Mouse (Mus musculus) erythroblast, embryonic 14.5 days (primary cell): ENCODE results near the gene Pard3. TPM values are rescaled to one million over a fixed set of nuclear protein-coding genes. Genes with fewer than 3 reads are reported as not detected.

Source experiments
- H3K27me3 ChIP-seq: 2 replicates; pipeline ENCODE4 v1.6.1; 2012; ENCODE audit warnings: inconsistent platforms; ENCODE audit not compliant: control insufficient read depth
- H3K36me3 ChIP-seq: 2 replicates; pipeline ENCODE4 v1.6.1; 2012; ENCODE audit warnings: mild to moderate bottlenecking, inconsistent platforms; ENCODE audit not compliant: control insufficient read depth
- H3K4me1 ChIP-seq: 2 replicates; pipeline ENCODE4 v1.6.1; 2012; ENCODE audit warnings: inconsistent platforms; ENCODE audit not compliant: control insufficient read depth
- H3K4me3 ChIP-seq: replicated peaks from 2 replicates; pipeline ENCODE3; 2012; ENCODE audit warnings: moderate library complexity, mild to moderate bottlenecking, inconsistent platforms
- H3K9me3 ChIP-seq: 2 replicates; pipeline ENCODE4 v1.6.1; 2012; ENCODE audit warnings: low read length, inconsistent platforms, mixed read lengths; ENCODE audit not compliant: control insufficient read depth
- GATA1 ChIP-seq: IDR thresholded peaks from 2 replicates; pipeline ENCODE4 v1.6.1; 2012; ENCODE audit warnings: low read length, inconsistent platforms, mixed read lengths
- TAL1 ChIP-seq: IDR thresholded peaks from 3 replicates; pipeline ENCODE4 v1.6.1; 2012; ENCODE audit warnings: low read length, inconsistent platforms, mixed read lengths
- polyA plus RNA-seq: library from polyadenylated mRNA; stranded (reverse); fragments of >175 nt; gene quantifications from 2 replicates; pipeline ENCODE4 v1.2.3, GENCODE M21; 2012

The Pard3 gene
- polyA plus RNA-seq, 1 experiment = 0.02 TPM

DNA sequence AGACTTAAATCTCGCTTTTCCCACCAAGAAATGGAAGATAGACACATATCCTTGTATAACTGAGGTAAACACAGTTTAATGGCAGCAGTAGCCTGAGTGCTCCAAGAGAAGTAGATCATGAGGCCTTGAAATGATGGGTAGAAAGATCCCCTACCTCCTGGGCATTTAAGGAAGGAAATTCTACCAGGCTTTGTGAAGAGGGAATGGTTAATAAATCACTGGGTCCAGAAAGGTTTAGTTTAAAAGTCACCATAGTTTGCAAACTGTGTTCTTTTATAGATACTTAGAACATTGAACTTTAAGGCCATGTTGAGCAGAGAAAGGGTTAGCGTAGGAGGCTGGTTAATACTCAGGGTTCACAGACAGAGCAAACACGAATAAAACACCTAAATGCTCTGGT lies 187.8 kb downstream of the Pard3 start:
- no peaks in the 10 kb centered on the region for H3K27me3 ChIP-seq
- no peak overlapping the region for H3K4me3 ChIP-seq
- H3K4me1 ChIP-seq = no peaks in the 10 kb centered on the region
- TF ChIP-seq TAL1 (no peak), GATA1 (no peak)
- no peaks in the 10 kb centered on the region for H3K36me3 ChIP-seq
- H3K9me3 ChIP-seq = no peaks in the 10 kb centered on the region

GRCm38 (mm10) chr8:127251985-127252384 lies 188.3 kb downstream of the Pard3 start:
- Histone ChIP-seq H3K9me3 (no peaks in the 10 kb centered on the region), H3K27me3 (no peaks in the 10 kb centered on the region), H3K36me3 (no peaks in the 10 kb centered on the region), H3K4me1 (no peaks in the 10 kb centered on the region), H3K4me3 (no peak overlapping the region)
- TF ChIP-seq TAL1 (no peak), GATA1 (no peak)

DNA sequence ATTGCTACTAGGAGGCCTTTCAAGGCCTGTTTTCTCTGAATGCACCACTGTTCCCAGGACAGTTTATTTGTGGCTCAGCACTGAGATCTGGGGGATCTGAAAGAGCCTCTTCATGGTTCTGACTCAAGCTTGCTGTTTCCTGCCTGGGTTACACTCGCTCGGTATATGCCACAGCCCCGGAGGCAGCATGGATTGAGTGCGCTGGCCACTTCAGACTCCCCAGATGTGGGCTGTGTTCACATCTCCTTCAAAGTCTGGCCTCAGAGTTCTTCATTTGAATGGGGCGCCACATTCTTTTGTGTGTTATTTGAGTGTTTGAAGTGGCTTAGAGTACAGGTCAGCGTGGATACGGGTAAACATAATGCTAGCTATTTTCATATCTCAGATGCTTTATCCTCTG lies 190.9 kb downstream of the Pard3 start:
- Histone ChIP-seq H3K9me3 (no peaks in the 10 kb centered on the region), H3K36me3 (no peaks in the 10 kb centered on the region), H3K27me3 (no peaks in the 10 kb centered on the region), H3K4me1 (no peaks in the 10 kb centered on the region), H3K4me3 (no peak overlapping the region)
- no peak for TF ChIP-seq TAL1
- no peak for TF ChIP-seq GATA1

- Histone ChIP-seq H3K4me3 (no peak overlapping the region), H3K27me3 (no peaks in the 10 kb centered on the region), H3K4me1 (no peaks in the 10 kb centered on the region), H3K9me3 (no peaks in the 10 kb centered on the region), H3K36me3 (no peaks in the 10 kb centered on the region)
- TF ChIP-seq GATA1 (no peak), TAL1 (no peak)
Observed at GRCm38 (mm10) chr8:127257086-127257485, 193.4 kb downstream of the Pard3 start.

GRCm38 (mm10) chr8:127261051-127261450 lies 197.4 kb downstream of the Pard3 start:
- Histone ChIP-seq H3K36me3 (no peaks in the 10 kb centered on the region), H3K27me3 (no peaks in the 10 kb centered on the region)
- TF ChIP-seq TAL1 = no peak
- no peak for TF ChIP-seq GATA1

GRCm38 (mm10) chr8:127262026-127262425 lies 198.3 kb downstream of the Pard3 start:
- TF ChIP-seq GATA1 (no peak), TAL1 (no peak)
- H3K9me3 ChIP-seq = no peaks in the 10 kb centered on the region

More at GRCm38 (mm10) chr8:127261051-127261450, 197.4 kb downstream of the Pard3 start:
- Histone ChIP-seq H3K9me3 (no peaks in the 10 kb centered on the region), H3K4me1 (no peaks in the 10 kb centered on the region), H3K4me3 (no peak overlapping the region)

GRCm38 (mm10) chr8:127262436-127262835 lies 198.7 kb downstream of the Pard3 start:
- TF ChIP-seq TAL1 (no peak), GATA1 (no peak)
- no peaks in the 10 kb centered on the region for H3K27me3 ChIP-seq
- H3K4me1 ChIP-seq = no peaks in the 10 kb centered on the region
- H3K4me3 ChIP-seq = no peak overlapping the region
- no peaks in the 10 kb centered on the region for H3K9me3 ChIP-seq
- H3K36me3 ChIP-seq = no peaks in the 10 kb centered on the region

More at GRCm38 (mm10) chr8:127262026-127262425, 198.3 kb downstream of the Pard3 start:
- no peaks in the 10 kb centered on the region for H3K4me1 ChIP-seq
- no peak overlapping the region for H3K4me3 ChIP-seq
- no peaks in the 10 kb centered on the region for H3K27me3 ChIP-seq
- no peaks in the 10 kb centered on the region for H3K36me3 ChIP-seq

DNA sequence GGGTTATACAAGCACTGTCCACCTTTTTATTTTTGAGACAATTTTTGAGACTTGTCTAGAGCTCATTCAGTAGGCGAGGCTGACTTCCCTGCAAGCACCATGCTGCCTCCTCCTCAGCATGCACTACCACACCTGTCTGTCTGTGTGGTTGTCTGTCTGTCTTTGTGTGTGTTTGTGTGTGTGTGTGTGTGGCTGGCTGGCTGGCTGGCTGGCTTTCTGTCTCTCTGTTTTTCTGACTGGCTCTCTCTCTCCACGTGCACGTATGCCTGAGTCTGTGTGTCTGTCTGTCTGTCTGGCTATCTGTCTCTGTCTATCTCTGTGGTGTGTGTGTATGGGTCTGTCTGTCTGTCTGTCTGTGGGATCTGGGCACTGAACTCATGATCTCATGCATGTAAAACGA lies 199.2 kb downstream of the Pard3 start:
- TF ChIP-seq TAL1 (no peak), GATA1 (no peak)
- no peaks in the 10 kb centered on the region for H3K27me3 ChIP-seq
- no peaks in the 10 kb centered on the region for H3K4me1 ChIP-seq

GRCm38 (mm10) chr8:127263457-127263856 lies 199.8 kb downstream of the Pard3 start:
- Histone ChIP-seq H3K9me3 (no peaks in the 10 kb centered on the region), H3K27me3 (no peaks in the 10 kb centered on the region), H3K36me3 (no peaks in the 10 kb centered on the region), H3K4me1 (no peaks in the 10 kb centered on the region), H3K4me3 (no peak overlapping the region)
- no peak for TF ChIP-seq TAL1
- TF ChIP-seq GATA1 = no peak

More for the DNA sequence above, 199.2 kb downstream of the Pard3 start:
- no peaks in the 10 kb centered on the region for H3K36me3 ChIP-seq
- H3K9me3 ChIP-seq = no peaks in the 10 kb centered on the region
- no peak overlapping the region for H3K4me3 ChIP-seq
